Mouse (Mus musculus): ENCODE measurements at regions not wholly inside any gene's neighbourhood (a gene's known extent, or its start where the extent isn't known, plus 50 kb on each side); places are given as distances from the start of the nearest gene placed in this dataset.

DNA sequence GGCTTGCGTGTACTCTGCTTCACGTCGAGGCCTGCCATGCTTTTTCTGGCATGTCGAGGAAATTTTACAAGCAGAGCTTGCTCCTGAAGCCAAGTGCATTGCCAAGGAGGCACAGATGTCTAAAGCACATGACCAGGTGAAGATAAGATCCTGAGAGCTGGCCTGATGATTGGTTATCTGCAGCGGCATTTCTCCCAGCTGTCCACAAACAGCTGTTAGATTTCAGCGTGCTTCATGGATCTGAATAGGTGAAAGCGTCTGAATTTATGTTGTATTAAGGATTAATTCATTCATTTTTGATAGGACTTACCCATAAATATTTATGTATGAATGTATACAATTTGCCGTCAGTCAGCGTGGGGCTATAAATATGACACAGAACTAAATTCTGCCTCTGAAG, 327.7 kb downstream of the Gpat3 start:
- TF ChIP-seq CTCF (IDR thresholded peaks at IDR 0.05; ENCODE audit: insufficient read depth, low read depth, low read length), result no peak
- TF ChIP-seq POLR2A (IDR thresholded peaks at IDR 0.05; ENCODE audit: insufficient read depth, low read depth, low read length), result no peak

Measured in olfactory bulb, adult 2 months (tissue).